Mouse (Mus musculus) CH12.LX (cell line): ENCODE data around the gene Lyve1. TPM values are rescaled to one million over a fixed set of nuclear protein-coding genes. Genes with fewer than 3 reads are reported as not detected.

Experiments
- DNase-seq: peaks from one replicate; pipeline ENCODE4 v3.0.0-alpha.2; 2013; ENCODE audit errors: extremely low read depth
- H3K27ac ChIP-seq: 2 replicates; pipeline ENCODE4 v1.5.1; 2012; ENCODE audit warnings: low read depth, mild to moderate bottlenecking, control low read depth, moderate library complexity; ENCODE audit not compliant: insufficient read depth
- H3K27me3 ChIP-seq: replicated peaks from 2 replicates; pipeline ENCODE3; 2012; ENCODE audit warnings: inconsistent platforms
- H3K36me3 ChIP-seq, 2 experiments: replicated peaks in 1 of 2; 2 replicates each; pipeline versions ENCODE3 to v1.6.1; 2012; ENCODE audit warnings: inconsistent platforms in 1 of 2, low read length in 1 of 2, mild to moderate bottlenecking in 1 of 2, mixed read lengths in 1 of 2, moderate library complexity in 1 of 2; ENCODE audit not compliant: control insufficient read depth in 1 of 2, insufficient read depth in 1 of 2
- H3K4me1 ChIP-seq, 2 experiments: 2 replicates each; pipeline ENCODE4 v1.6.1; 2012; ENCODE audit warnings: inconsistent platforms in 1 of 2, moderate library complexity in 1 of 2; ENCODE audit not compliant: insufficient read depth in 2 of 2, control insufficient read depth in 1 of 2
- H3K4me2 ChIP-seq: 2 replicates; pipeline ENCODE4 v1.6.1; 2012; ENCODE audit warnings: low read depth, mild to moderate bottlenecking, control low read depth; ENCODE audit not compliant: poor library complexity, insufficient read depth, severe bottlenecking
- H3K4me3 ChIP-seq, 3 experiments: fragments of 150-350 bp in 1 of 3; sonication (generic) in 1 of 3; replicated peaks in 1 of 3; 2 replicates each; pipeline versions ENCODE3 to v1.5.1; 2011 to 2012; ENCODE audit warnings: low read depth in 2 of 3, low read length in 2 of 3, mild to moderate bottlenecking in 2 of 3, moderate library complexity in 2 of 3, control low read depth in 1 of 3, improper control_type of control experiment in 1 of 3, inconsistent platforms in 1 of 3, mixed read lengths in 1 of 3; ENCODE audit not compliant: poor library complexity in 1 of 3
- H3K79me2 ChIP-seq: replicated peaks from 2 replicates; pipeline ENCODE4 v1.6.1; 2012; ENCODE audit warnings: mild to moderate bottlenecking, moderate library complexity; ENCODE audit not compliant: control insufficient read depth, poor library complexity, insufficient read depth, severe bottlenecking; ENCODE audit errors: extremely low read depth
- H3K9ac ChIP-seq: 2 replicates; pipeline ENCODE4 v1.6.1; 2012; ENCODE audit warnings: low read depth, mild to moderate bottlenecking, control low read depth, moderate library complexity; ENCODE audit not compliant: insufficient read depth
- H3K9me3 ChIP-seq: replicated peaks from 2 replicates; pipeline ENCODE3; 2012; ENCODE audit warnings: low read length, inconsistent platforms, mixed read lengths
- BHLHE40 ChIP-seq: IDR thresholded peaks from 2 replicates; pipeline ENCODE4 v1.6.1; 2011; ENCODE audit warnings: mild to moderate bottlenecking, low read depth, low read length, improper control_type of control experiment
- CHD1 ChIP-seq: IDR thresholded peaks from 2 replicates; pipeline ENCODE4 v1.6.1; 2012; ENCODE audit warnings: low read depth, low read length, improper control_type of control experiment, inconsistent platforms
- CHD2 ChIP-seq: IDR thresholded peaks from 2 replicates; pipeline ENCODE4 v1.6.1; 2011; ENCODE audit warnings: low read length, improper control_type of control experiment
- CTCF ChIP-seq, 2 experiments: IDR thresholded peaks in 1 of 2; conservative IDR thresholded peaks in 1 of 2; 2 replicates each; pipeline ENCODE4 v1.5.1; 2011 to 2012; ENCODE audit warnings: low read depth in 2 of 2, low read length in 2 of 2, improper control_type of control experiment in 1 of 2, inconsistent platforms in 1 of 2, mild to moderate bottlenecking in 1 of 2, moderate library complexity in 1 of 2
- E2F4 ChIP-seq: IDR thresholded peaks from 2 replicates; pipeline ENCODE4 v1.6.1; 2011; ENCODE audit warnings: low read depth, low read length, improper control_type of control experiment; ENCODE audit not compliant: insufficient replicate concordance
- EP300 ChIP-seq: IDR thresholded peaks from 2 replicates; pipeline ENCODE4 v1.6.1; 2011; ENCODE audit warnings: low read length, improper control_type of control experiment
- GABPA ChIP-seq: IDR thresholded peaks from 2 replicates; pipeline ENCODE4 v1.6.1; 2012; ENCODE audit warnings: low read depth, low read length, improper control_type of control experiment, inconsistent platforms; ENCODE audit not compliant: insufficient replicate concordance
- HCFC1 ChIP-seq: IDR thresholded peaks from 2 replicates; pipeline ENCODE4 v1.6.1; 2012; ENCODE audit warnings: low read depth, mild to moderate bottlenecking, inconsistent platforms, low read length, improper control_type of control experiment
- JUND ChIP-seq: conservative IDR thresholded peaks from 2 replicates; pipeline ENCODE4 v1.6.1; 2011; ENCODE audit warnings: low read depth, low read length, improper control_type of control experiment
- MAX ChIP-seq: IDR thresholded peaks from 2 replicates; pipeline ENCODE4 v1.6.1; 2011; ENCODE audit warnings: low read length, improper control_type of control experiment
- MAZ ChIP-seq: IDR thresholded peaks from 2 replicates; pipeline ENCODE4 v1.6.1; 2012; ENCODE audit warnings: low read depth, mild to moderate bottlenecking, inconsistent platforms, low read length, improper control_type of control experiment, moderate library complexity
- MXI1 ChIP-seq: IDR thresholded peaks from 2 replicates; pipeline ENCODE4 v1.6.1; 2011; ENCODE audit warnings: mild to moderate bottlenecking, low read depth, low read length, improper control_type of control experiment
- NELFE ChIP-seq: IDR thresholded peaks from 2 replicates; pipeline ENCODE4 v1.6.1; 2011; ENCODE audit warnings: low read depth, low read length, improper control_type of control experiment
- RAD21 ChIP-seq: IDR thresholded peaks from 2 replicates; pipeline ENCODE4 v1.6.1; 2011; ENCODE audit warnings: low read depth, mild to moderate bottlenecking, low read length, improper control_type of control experiment, moderate library complexity
- TCF12 ChIP-seq: IDR thresholded peaks from 2 replicates; pipeline ENCODE4 v1.6.1; 2014; ENCODE audit warnings: low read depth, mild to moderate bottlenecking, inconsistent platforms, low read length, improper control_type of control experiment
- USF1 ChIP-seq: IDR thresholded peaks from 2 replicates; pipeline ENCODE4 v1.6.1; 2014; ENCODE audit warnings: low read depth, mild to moderate bottlenecking, inconsistent platforms, low read length, improper control_type of control experiment
- ZC3H11A ChIP-seq: IDR thresholded peaks from 2 replicates; pipeline ENCODE4 v1.6.1; 2012; ENCODE audit warnings: low read depth, mild to moderate bottlenecking, inconsistent platforms, low read length, improper control_type of control experiment
- ZNF384 ChIP-seq: IDR thresholded peaks from 2 replicates; pipeline ENCODE4 v1.6.1; 2012; ENCODE audit warnings: low read depth, low read length, improper control_type of control experiment, inconsistent platforms
- dilution Hi-C: fragments of 300-500 bp; cut with MboI; formaldehyde crosslinking; loops from 2 replicates; pipeline ENCODE4 v1.14.3; 2020; ENCODE audit warnings: low sequenced_read_pairs; ENCODE audit not compliant: extremely low pct_unique_long_range_greater_than_20kb, extremely low pct_ligation_motif_present
- in situ Hi-C: fragments of 300-500 bp; cut with MboI; formaldehyde crosslinking; loops from 3 replicates; pipeline ENCODE4 v1.14.3; 2019; ENCODE audit warnings: low sequenced_read_pairs, low pct_ligation_motif_present, low pct_unique_long_range_greater_than_20kb, mixed read lengths
- polyA plus RNA-seq: library from polyadenylated mRNA; unstranded; fragments of >175 nt; gene quantifications from 2 replicates; pipeline ENCODE4 v1.2.1, GENCODE M21; 2012; ENCODE audit warnings: low read depth; ENCODE audit not compliant: insufficient read length
- total RNA-seq, 2 experiments: library from RNA; depleted of rRNA; stranded (reverse); fragments of 300-350 nt in 1 of 2; fragments of >200 nt in 1 of 2; gene quantifications; 2 replicates each; pipeline ENCODE4 v1.2.3; 2012 to 2014

The Lyve1 gene
- total and polyA plus RNA-seq, 3 experiments, result not detected

GRCm38 (mm10) chr7:110809585-110810557 lies 53.2 kb downstream of the Lyve1 start:
- no peaks in the 10 kb centered on the region for H3K27me3 ChIP-seq
- no peaks in the 10 kb centered on the region for H3K9me3 ChIP-seq
- H3K4me3 ChIP-seq, result no peak overlapping the region
- H3K9ac ChIP-seq, result no peak overlapping the region
- no peak overlapping the region for H3K4me2 ChIP-seq
- H3K79me2 ChIP-seq, result no peaks in the 10 kb centered on the region
- peaks cover 0 to 10% of the 10 kb centered on the region in 2 experiments; a peak in 1 of 4 replicates for H3K4me1 ChIP-seq
- dilution Hi-C loops, result no loop called here
- H3K27ac ChIP-seq, result no peak overlapping the region
- no peak for DNase-seq
- peaks cover 5 to 25% of the 10 kb centered on the region in 2 experiments for H3K36me3 ChIP-seq
- TF ChIP-seq BHLHE40 (no peak), USF1 (no peak), CHD1 (no peak), GABPA (no peak)
- TF ChIP-seq, all 38 proteins: peak for 0
- in situ Hi-C loops, result loop anchor here (10.0 kb wide), 1 partner anchor 205 kb away; no protein-coding TSS in a partner anchor

GRCm38 (mm10) chr7:110808962-110809361 lies 54.1 kb downstream of the Lyve1 start:
- no peaks in the 10 kb centered on the region for H3K27me3 ChIP-seq
- no peak overlapping the region for H3K27ac ChIP-seq
- no peak for DNase-seq
- dilution Hi-C loops, result no loop called here
- peaks cover 5 to 20% of the 10 kb centered on the region in 2 experiments for H3K36me3 ChIP-seq
- H3K4me2 ChIP-seq, result no peak overlapping the region
- in situ Hi-C loops, result loop anchor here (10.0 kb wide), 1 partner anchor 206 kb away; no protein-coding TSS in a partner anchor
- peaks cover 0 to 10% of the 10 kb centered on the region in 2 experiments; a peak in 1 of 4 replicates for H3K4me1 ChIP-seq
- TF ChIP-seq HCFC1 (no peak), MAZ (no peak), NELFE (no peak), ZC3H11A (no peak), GABPA (no peak), MAX (no peak), CHD2 (no peak), RAD21 (no peak), CTCF (conservative IDR thresholded peaks at IDR 0.05 in 1 of 2, IDR thresholded peaks at IDR 0.05 in 1 of 2; ENCODE audit: low read depth in 2 of 2, low read length in 2 of 2) (no peak), EP300 (no peak), E2F4 (no peak), TCF12 (no peak), JUND (no peak), ZNF384 (no peak), BHLHE40 (no peak), MXI1 (no peak)
- no peak overlapping the region for H3K9ac ChIP-seq
- H3K79me2 ChIP-seq, result no peaks in the 10 kb centered on the region
- H3K4me3 ChIP-seq, result no peak overlapping the region
- H3K9me3 ChIP-seq, result no peaks in the 10 kb centered on the region
